Mouse (Mus musculus) E14TG2a.4 (cell line): Measurements from ENCODE around the gene Dicer1.

Experiments
- CTCF ChIP-seq: conservative IDR thresholded peaks from 2 replicates; pipeline ENCODE4 v1.5.1; 2014; ENCODE audit warnings: low read length
- NANOG ChIP-seq: IDR thresholded peaks from 2 replicates; pipeline ENCODE4 v1.6.1; 2014; ENCODE audit warnings: borderline replicate concordance, low read length, mixed read lengths
- POU5F1 ChIP-seq: IDR thresholded peaks from 2 replicates; pipeline ENCODE4 v1.6.1; 2014; ENCODE audit warnings: low read length, borderline replicate concordance

GRCm38 (mm10) chr12:104769201-104769785, 17.5 kb upstream of the Dicer1 start:
- TF ChIP-seq CTCF (no peak), POU5F1 (no peak), NANOG (no peak)
